Mouse (Mus musculus): ENCODE results near the gene Olfr1469.

GRCm38 (mm10) chr19:13455986-13456385 is 48.3 kb downstream of the Olfr1469 start, which contains the start of gene Olfr1472:
- TF ChIP-seq GATA1 (IDR thresholded peaks at IDR 0.05; ENCODE audit: borderline replicate concordance, low read length) (no peak), CTCF (IDR thresholded peaks at IDR 0.05; ENCODE audit: low read depth, low read length) (no peak), TAL1 (conservative IDR thresholded peaks at IDR 0.05; ENCODE audit: low read depth, low read length) (no peak), POLR2AphosphoS5 (IDR thresholded peaks at IDR 0.05; ENCODE audit: insufficient replicate concordance, low read depth, low read length) (no peak), GATA2 (IDR thresholded peaks at IDR 0.05; ENCODE audit: borderline replicate concordance, low read depth, low read length) (no peak)
